Mouse (Mus musculus) G1E (cell line): Measurements from ENCODE around the gene Tacc2.

ENCODE experiments used
- CTCF ChIP-seq: IDR thresholded peaks from 2 replicates; pipeline ENCODE4 v1.5.1; 2012; ENCODE audit warnings: low read depth, low read length, inconsistent platforms, mixed read lengths
- GATA1 ChIP-seq: IDR thresholded peaks from 2 replicates; pipeline ENCODE4 v1.6.1; 2012; ENCODE audit warnings: borderline replicate concordance, low read length, inconsistent platforms, mixed read lengths
- POLR2AphosphoS5 ChIP-seq: IDR thresholded peaks from 2 replicates; pipeline ENCODE4 v1.6.1; 2012; ENCODE audit warnings: low read depth, low read length, inconsistent platforms; ENCODE audit not compliant: insufficient replicate concordance
- TAL1 ChIP-seq: conservative IDR thresholded peaks from 2 replicates; pipeline ENCODE4 v1.6.1; 2012; ENCODE audit warnings: low read depth, low read length, inconsistent platforms, mixed read lengths

GRCm38 (mm10) chr7:130629999-130630398 lies 52.8 kb downstream of the Tacc2 start:
- TF ChIP-seq CTCF (no peak), GATA1 (no peak), POLR2AphosphoS5 (no peak), TAL1 (no peak)
